18 mouse cellular contexts compared by ENCODE assay signal in genomic region chr15:86075305-86076047, GRCm38 (mm10). TPM values are rescaled to one million over a fixed set of nuclear protein-coding genes. Genes with fewer than 3 reads are reported as not detected.
DNase-seq lines count a peak whose midpoint lies in the region; ATAC-seq and TF ChIP-seq lines count a peak whose summit lies in the region.
"Had no signal": no experiment of that assay in that cellular context is flagged by ENCODE, and none has a peak within 500 bp of the region (broad histone marks: within the 10 kb centered on the region; RNA-seq: fewer than 3 reads in every experiment).

No protein-coding gene starts in this region.

- intact Hi-C loops in gastrocnemius, adult 2 months (cut with DNase I): no loop called here

- H3K4me1 ChIP-seq in liver, adult 2 months (ENCODE audit: control insufficient read depth, insufficient read depth, low read length): peaks cover 4% of the 10 kb centered on the region; the same call in 1 of the 2 replicates
- H3K4me1 ChIP-seq in intestine, postnatal 0 days (replicated peaks; ENCODE audit: control insufficient read depth, insufficient read depth, low read length): peaks cover 7% of the 10 kb centered on the region; the same call in 1 of the 2 replicates
- peaks cover 10% of the 10 kb centered on the region; the same call in 1 of the 2 replicates for H3K4me1 ChIP-seq in lung, postnatal 0 days (ENCODE audit: insufficient read depth, low read depth, low read length)

- H3K27ac ChIP-seq in gastrocnemius, adult 2 months: peak overlapping the region; percentile 82
- H3K27ac ChIP-seq in liver, adult 2 months (replicated peaks; ENCODE audit: insufficient read depth, low read depth, low read length): no peak overlapping the region
- H3K27ac ChIP-seq in intestine, postnatal 0 days (ENCODE audit: low read depth, low read length): 0 out of 2 replicates have a peak overlapping the region, but pooled peaks have one; percentile 35
- no peak overlapping the region for H3K27ac ChIP-seq in lung, postnatal 0 days (ENCODE audit: low read length)
- H3K27ac ChIP-seq: embryonic facial prominence, embryonic 10.5 days; forebrain, embryonic 13.5 days; heart, embryonic 13.5 days; hindbrain, embryonic 15.5 days had no signal

- no peak for TF ChIP-seq EP300 in lung, postnatal 0 days (IDR thresholded peaks at IDR 0.05)

- H3K27me3 ChIP-seq in liver, adult 2 months (ENCODE audit: control insufficient read depth, insufficient read depth, low read length): no peaks in the 10 kb centered on the region
- no peaks in the 10 kb centered on the region for H3K27me3 ChIP-seq in intestine, postnatal 0 days (replicated peaks; ENCODE audit: control insufficient read depth, insufficient read depth, low read length)
- no peaks in the 10 kb centered on the region for H3K27me3 ChIP-seq in lung, postnatal 0 days (replicated peaks; ENCODE audit: insufficient read depth, low read length)
- H3K27me3 ChIP-seq: forebrain, embryonic 13.5 days; heart, embryonic 13.5 days; hindbrain, embryonic 15.5 days; Patski had no signal

- H3K36me3 ChIP-seq in liver, adult 2 months (ENCODE audit: control insufficient read depth, insufficient read depth, low read length): no peaks in the 10 kb centered on the region
- H3K36me3 ChIP-seq in intestine, postnatal 0 days (ENCODE audit: control insufficient read depth, insufficient read depth): no peaks in the 10 kb centered on the region
- no peaks in the 10 kb centered on the region for H3K36me3 ChIP-seq in lung, postnatal 0 days (ENCODE audit: insufficient read depth, low read length)
- H3K36me3 ChIP-seq: heart, embryonic 13.5 days; hindbrain, embryonic 15.5 days had no signal

- no peak for ATAC-seq in intestine, postnatal 0 days
- no peak for ATAC-seq in lung, postnatal 0 days
- ATAC-seq: activated CD4-positive, CD25-positive, alpha-beta regulatory T cell, adult 4 months; forebrain, embryonic 13.5 days; forebrain, postnatal 0 days; Patski had no signal

- H3K4me3 ChIP-seq in gastrocnemius, adult 2 months: peak overlapping the region; percentile 28
- H3K4me3 ChIP-seq in liver, adult 2 months (ENCODE audit: insufficient read depth, low read depth, low read length): no peak overlapping the region
- no peak overlapping the region for H3K4me3 ChIP-seq in intestine, postnatal 0 days (ENCODE audit: low read depth, low read length)
- no peak overlapping the region for H3K4me3 ChIP-seq in lung, postnatal 0 days (ENCODE audit: low read depth, low read length)
- H3K4me3 ChIP-seq: embryonic facial prominence, embryonic 10.5 days; forebrain, embryonic 13.5 days; heart, embryonic 13.5 days; hindbrain, embryonic 15.5 days had no signal

- no peak for TF ChIP-seq POLR2A in liver, adult 2 months (IDR thresholded peaks at IDR 0.05; ENCODE audit: extremely low read depth, insufficient read depth, low read length)

- H3K9me3 ChIP-seq in intestine, postnatal 0 days (ENCODE audit: control insufficient read depth): no peaks in the 10 kb centered on the region
- H3K9me3 ChIP-seq in lung, postnatal 0 days (ENCODE audit: low read length): no peaks in the 10 kb centered on the region
- H3K9me3 ChIP-seq: embryonic facial prominence, embryonic 10.5 days; forebrain, embryonic 13.5 days; heart, embryonic 13.5 days; hindbrain, embryonic 15.5 days had no signal

- H3K4me2 ChIP-seq in intestine, postnatal 0 days (replicated peaks; ENCODE audit: low read depth): peak overlapping the region; percentile 30
- H3K4me2 ChIP-seq in lung, postnatal 0 days (replicated peaks; ENCODE audit: low read depth, low read length): no peak overlapping the region
- H3K4me2 ChIP-seq: forebrain, embryonic 13.5 days; heart, embryonic 13.5 days; hindbrain, embryonic 15.5 days had no signal

- no peak overlapping the region for H3K9ac ChIP-seq in liver, adult 2 months (ENCODE audit: low read depth, low read length)
- H3K9ac ChIP-seq in intestine, postnatal 0 days (ENCODE audit: low read depth, low read length): no peak overlapping the region
- H3K9ac ChIP-seq in lung, postnatal 0 days (replicated peaks; ENCODE audit: low read depth): no peak overlapping the region
- H3K9ac ChIP-seq: forebrain, embryonic 13.5 days; forebrain, postnatal 0 days; heart, embryonic 13.5 days; hindbrain, embryonic 15.5 days had no signal

- no peak for TF ChIP-seq CTCF in gastrocnemius, adult 2 months (IDR thresholded peaks at IDR 0.05)
- no peak for TF ChIP-seq CTCF in liver, adult 2 months (IDR thresholded peaks at IDR 0.05; ENCODE audit: low read depth, low read length)
- no peak for TF ChIP-seq CTCF in intestine, postnatal 0 days (IDR thresholded peaks at IDR 0.05; ENCODE audit: low read depth)
- no peak for TF ChIP-seq CTCF in lung, postnatal 0 days (IDR thresholded peaks at IDR 0.05)

- 65% methylated on average over 20 of the region's 20 CpGs for WGBS in liver, adult 2 months
- WGBS in intestine, postnatal 0 days: 71% methylated on average over 20 of the region's 20 CpGs
- 87% methylated on average over 20 of the region's 20 CpGs for WGBS in lung, postnatal 0 days

- H3K79me2 ChIP-seq in liver, adult 2 months (ENCODE audit: control insufficient read depth, insufficient read depth, low read length): peaks cover 4% of the 10 kb centered on the region; the same call in 1 of the 2 replicates

- DNase-seq in gastrocnemius, adult 2 months: no peak
- DNase-seq in gastrocnemius, postnatal 4 days (ENCODE audit: low spot score in 2 of 2): no peak
- DNase-seq in liver, adult 2 months (ENCODE audit: extremely low read depth, low read depth, low spot score): peak; percentile 61
- no peak for DNase-seq in liver
- DNase-seq in lung, postnatal 0 days (ENCODE audit: low spot score): no peak
- no peak for DNase-seq in lung, adult 18-20 months
- DNase-seq: B cell, adult 2 months; cerebellum, adult 2 months; cerebellum, postnatal 10 days; forebrain, postnatal 0 days; heart, postnatal 36 days had no signal

RNA-seq across cellular contexts. Expression of gene Gramd4, which starts 18.0 kb away (rescaled TPM):
- 10 to 100 TPM in 1 of 2 experiments, 1 to 10 TPM in 1; 5.8 to 11.4 TPM for total RNA-seq in gastrocnemius, adult 2 months (2021)
- 10 to 100 TPM; 11.0 to 12.3 TPM for total RNA-seq in gastrocnemius, postnatal 4 days (2021)
- 2.4 and 3.8 TPM in 2 replicates for total RNA-seq in liver, adult 2 months (2014; rRNA removed)
- 5.6 and 6.0 TPM in 2 replicates for polyA plus RNA-seq in liver, adult 2 months (2012; rRNA removed)
- polyA plus RNA-seq in intestine, postnatal 0 days (2015; fragmentation: Nextera tagmentation; extraction: Ambion mirVana): 5.6 and 6.4 TPM in 2 replicates
- 9.9 and 11.1 TPM in 2 replicates for polyA plus RNA-seq in lung, postnatal 0 days (2015; fragmentation: Nextera tagmentation; extraction: Ambion mirVana)

RNA-seq across cellular contexts. Expression of gene Celsr1, which starts 41.9 kb away (rescaled TPM):
- total RNA-seq in gastrocnemius, adult 2 months (2021): under 1 TPM; 0.13 to 0.28 TPM
- total RNA-seq in gastrocnemius, postnatal 4 days (2021): 1 to 10 TPM; 1.6 to 1.7 TPM
- total RNA-seq in liver, adult 2 months (2014; rRNA removed): 2.4 and 3.7 TPM in 2 replicates
- polyA plus RNA-seq in liver, adult 2 months (2012; rRNA removed): 11.5 and 12.4 TPM in 2 replicates
- 0.33 and 0.39 TPM in 2 replicates for polyA plus RNA-seq in intestine, postnatal 0 days (2015; fragmentation: Nextera tagmentation; extraction: Ambion mirVana)
- polyA plus RNA-seq in lung, postnatal 0 days (2015; fragmentation: Nextera tagmentation; extraction: Ambion mirVana): 2.1 and 2.2 TPM in 2 replicates

Comparison
In these comparisons a context has a peak if more than half of its experiments do, and no peak if none do; other contexts are left out.
1. H3K27ac ChIP-seq: peak in gastrocnemius, adult 2 months (single experiment) and intestine, postnatal 0 days (single experiment); none in liver, adult 2 months (single experiment) and lung, postnatal 0 days (single experiment).